Mouse (Mus musculus) stomach, postnatal 0 days (tissue): ENCODE results near the gene Rbx1. TPM values are rescaled to one million over a fixed set of nuclear protein-coding genes. Genes with fewer than 3 reads are reported as not detected.
A peak's percentile ranks its signal among the peaks of the same experiment; 100 is the strongest.

ENCODE experiments used
- ATAC-seq: fragments of 200-750 bp; cut with Nextera tagmentation; 2 replicates; pipeline ENCODE4 v1.8.0; 2017; ENCODE audit not compliant: low FRiP score, low TSS enrichment
- DNase-seq: peaks from one replicate; pipeline ENCODE4 v3.0.0-alpha.2; 2016; ENCODE audit warnings: low spot score
- H3K27ac ChIP-seq: fragments of 300-500 bp; sonication (generic); replicated peaks from 2 replicates; pipeline ENCODE4 v1.5.1; 2014; ENCODE audit warnings: mild to moderate bottlenecking, control low read depth
- H3K27me3 ChIP-seq: fragments of 300-500 bp; sonication (generic); 2 replicates; pipeline ENCODE4 v1.6.1; 2014; ENCODE audit warnings: low read length; ENCODE audit not compliant: control insufficient read depth, insufficient read depth
- H3K36me3 ChIP-seq: fragments of 300-500 bp; sonication (generic); 2 replicates; pipeline ENCODE4 v1.6.1; 2014; ENCODE audit warnings: low read length, mixed read lengths; ENCODE audit not compliant: control insufficient read depth, insufficient read depth
- H3K4me1 ChIP-seq: fragments of 300-500 bp; sonication (generic); replicated peaks from 2 replicates; pipeline ENCODE4 v1.6.1; 2014; ENCODE audit warnings: antibody characterized with exemption; ENCODE audit not compliant: control insufficient read depth, insufficient read depth
- H3K4me2 ChIP-seq: fragments of 300-500 bp; sonication (generic); replicated peaks from 2 replicates; pipeline ENCODE4 v1.6.1; 2014; ENCODE audit warnings: low read depth, mild to moderate bottlenecking, control low read depth, moderate library complexity
- H3K4me3 ChIP-seq: fragments of 300-500 bp; sonication (generic); 2 replicates; pipeline ENCODE4 v1.5.1; 2014; ENCODE audit warnings: low read depth, low read length, control low read depth
- H3K9ac ChIP-seq: fragments of 300-500 bp; sonication (generic); 2 replicates; pipeline ENCODE4 v1.6.1; 2014; ENCODE audit warnings: mild to moderate bottlenecking, low read length, control low read depth, mixed read lengths
- H3K9me3 ChIP-seq: fragments of 300-500 bp; sonication (generic); 2 replicates; pipeline ENCODE4 v1.6.1; 2016; ENCODE audit warnings: low read length; ENCODE audit not compliant: control insufficient read depth
- CTCF ChIP-seq: IDR thresholded peaks from 2 replicates; pipeline ENCODE4 v1.5.1; 2016; ENCODE audit warnings: antibody characterized with exemption, low read depth, mild to moderate bottlenecking, moderate library complexity
- EP300 ChIP-seq: optimal IDR thresholded peaks from 2 replicates; pipeline ENCODE3; 2016; ENCODE audit warnings: antibody characterized with exemption
- WGBS: fragments of 180-500 bp; shearing (Covaris S2); extraction: QIAGEN DNeasy Blood & Tissue Kit; methylation state at CpG from one replicate; pipeline ENCODE4 v1.1.7; 2014; 5-methylcytosine and 5-hydroxymethylcytosine counted together
- polyA plus RNA-seq: library from polyadenylated mRNA; unstranded; fragments of >200 nt; fragmentation: Nextera tagmentation; extraction: Ambion mirVana; gene quantifications from 2 replicates; pipeline ENCODE4 v1.2.1, GENCODE M21; 2015

The Rbx1 gene
- polyA plus RNA-seq, 1 experiment from 2014 or later = 460 TPM

GRCm38 (mm10) chr15:81514111-81514971 is 48.2 kb downstream of the Rbx1 start:
- WGBS = 7% methylated on average over 18 of the region's 18 CpGs
- Histone ChIP-seq H3K4me1 (no peaks in the 10 kb centered on the region), H3K9me3 (no peaks in the 10 kb centered on the region), H3K4me3 (peak overlapping the region; percentile 15), H3K27ac (peak overlapping the region; percentile 76), H3K36me3 (no peaks in the 10 kb centered on the region), H3K27me3 (no peaks in the 10 kb centered on the region), H3K4me2 (peak overlapping the region; percentile 49), H3K9ac (peak overlapping the region; percentile 27; the same call in 1 of the 2 replicates)
- peak; percentile 94 for DNase-seq
- ATAC-seq = peak; percentile 97
- TF ChIP-seq CTCF = peak; percentile 86
- no peak for TF ChIP-seq EP300

- no peak for TF ChIP-seq EP300
- Histone ChIP-seq H3K4me2 (no peak overlapping the region), H3K36me3 (no peaks in the 10 kb centered on the region), H3K4me1 (no peaks in the 10 kb centered on the region), H3K27me3 (no peaks in the 10 kb centered on the region), H3K9ac (no peak overlapping the region), H3K4me3 (no peak overlapping the region), H3K27ac (no peak overlapping the region; the same call in 1 of the 2 replicates), H3K9me3 (no peaks in the 10 kb centered on the region)
- DNase-seq (no peak), ATAC-seq (no peak)
- WGBS = 77% methylated on average over 3 of the region's 3 CpGs
Observed at GRCm38 (mm10) chr15:81515221-81515620, 49.1 kb downstream of the Rbx1 start.

GRCm38 (mm10) chr15:81518031-81518430 is 51.9 kb downstream of the Rbx1 start:
- Histone ChIP-seq H3K4me1 (peaks cover 3% of the 10 kb centered on the region; the same call in 1 of the 2 replicates), H3K4me3 (no peak overlapping the region), H3K4me2 (no peak overlapping the region), H3K27me3 (no peaks in the 10 kb centered on the region), H3K27ac (no peak overlapping the region), H3K36me3 (no peaks in the 10 kb centered on the region), H3K9me3 (no peaks in the 10 kb centered on the region), H3K9ac (no peak overlapping the region)
- ATAC-seq = no peak
- no peak for DNase-seq
- TF ChIP-seq CTCF (no peak), EP300 (no peak)
- 37% methylated on average over 6 of the region's 6 CpGs for WGBS

- WGBS = 62% methylated on average over 5 of the region's 5 CpGs
- no peak for ATAC-seq
- no peaks in the 10 kb centered on the region for H3K9me3 ChIP-seq
Observed at GRCm38 (mm10) chr15:81518761-81519160, 52.7 kb downstream of the Rbx1 start.

GRCm38 (mm10) chr15:81522036-81522751 is 56.1 kb downstream of the Rbx1 start:
- H3K9ac ChIP-seq = peak overlapping the region; percentile 80
- peak overlapping the region; percentile 63 for H3K4me3 ChIP-seq
- no peaks in the 10 kb centered on the region for H3K27me3 ChIP-seq
- peak overlapping the region; percentile 97 for H3K27ac ChIP-seq
- TF ChIP-seq CTCF (0 out of 2 replicates have a peak, but pooled peaks have one; percentile 1), EP300 (no peak)
- ATAC-seq = peak; percentile 82
- peak overlapping the region; percentile 96 for H3K4me2 ChIP-seq
- no peaks in the 10 kb centered on the region for H3K36me3 ChIP-seq
- WGBS = under 1% methylated on average over 38 of the region's 38 CpGs
- peaks cover 3% of the 10 kb centered on the region; the same call in 1 of the 2 replicates for H3K4me1 ChIP-seq
- DNase-seq = peak; percentile 90
- no peaks in the 10 kb centered on the region for H3K9me3 ChIP-seq

More at GRCm38 (mm10) chr15:81518761-81519160, 52.7 kb downstream of the Rbx1 start:
- no peaks in the 10 kb centered on the region for H3K36me3 ChIP-seq
- no peak for TF ChIP-seq CTCF
- no peak for TF ChIP-seq EP300
- no peaks in the 10 kb centered on the region for H3K27me3 ChIP-seq
- peaks cover 3% of the 10 kb centered on the region; the same call in 1 of the 2 replicates for H3K4me1 ChIP-seq
- no peak overlapping the region for H3K4me3 ChIP-seq
- no peak for DNase-seq
- no peak overlapping the region for H3K27ac ChIP-seq
- H3K4me2 ChIP-seq = no peak overlapping the region
- no peak overlapping the region for H3K9ac ChIP-seq
